Mouse (Mus musculus): ENCODE measurements at regions not wholly inside any gene's neighbourhood (a gene's known extent, or its start where the extent isn't known, plus 50 kb on each side); places are given as distances from the start of the nearest gene placed in this dataset.

GRCm38 (mm10) chr7:70698986-70699385, 332.5 kb upstream of the Nr2f2 start:
- DNase-seq (ENCODE audit: low spot score in 2 of 2), result no peak
- intact Hi-C loops (cut with DNase I), result no loop called here

DNA sequence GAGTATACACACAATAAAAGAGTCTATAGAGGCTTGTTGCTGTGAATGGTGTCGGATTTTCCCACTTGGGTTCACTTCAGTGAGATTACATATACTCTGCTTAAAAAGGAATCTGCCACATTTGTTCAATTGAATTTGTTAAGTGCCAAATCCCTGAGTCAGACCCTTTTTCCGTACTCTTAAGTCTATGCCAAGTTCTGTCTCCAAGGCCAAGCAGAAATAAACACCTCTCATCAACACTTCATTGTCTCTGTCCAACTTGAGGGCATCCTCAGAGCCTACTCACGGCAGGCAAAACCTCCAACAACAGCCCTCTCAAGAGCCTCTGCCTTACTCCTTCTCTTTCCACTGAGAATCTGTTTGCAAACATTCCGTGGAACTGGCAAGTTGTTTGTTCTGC, 325.6 kb upstream of the Nr2f2 start:
- DNase-seq (ENCODE audit: low spot score in 2 of 2), result no peak
- intact Hi-C loops (cut with DNase I), result no loop called here

- intact Hi-C loops (cut with DNase I), result no loop called here
- DNase-seq (ENCODE audit: low spot score in 2 of 2), result no peak
These were observed 324.3 kb upstream of the Nr2f2 start for GRCm38 (mm10) chr7:70690845-70691244.

GRCm38 (mm10) chr7:70669065-70669464, 302.5 kb upstream of the Nr2f2 start:
- DNase-seq (ENCODE audit: low spot score in 2 of 2), result no peak
- intact Hi-C loops (cut with DNase I), result no loop called here

- intact Hi-C loops (cut with DNase I), result no loop called here
- no peak for DNase-seq (ENCODE audit: low spot score in 2 of 2)
These were observed 293.6 kb upstream of the Nr2f2 start for GRCm38 (mm10) chr7:70660162-70660561.

- DNase-seq (ENCODE audit: low spot score in 2 of 2), result no peak
- intact Hi-C loops (cut with DNase I), result no loop called here
These were observed 283.3 kb upstream of the Nr2f2 start for GRCm38 (mm10) chr7:70649760-70650377.

- intact Hi-C loops (cut with DNase I), result no loop called here
These were observed 280.3 kb upstream of the Nr2f2 start for GRCm38 (mm10) chr7:70646801-70647200.

DNA sequence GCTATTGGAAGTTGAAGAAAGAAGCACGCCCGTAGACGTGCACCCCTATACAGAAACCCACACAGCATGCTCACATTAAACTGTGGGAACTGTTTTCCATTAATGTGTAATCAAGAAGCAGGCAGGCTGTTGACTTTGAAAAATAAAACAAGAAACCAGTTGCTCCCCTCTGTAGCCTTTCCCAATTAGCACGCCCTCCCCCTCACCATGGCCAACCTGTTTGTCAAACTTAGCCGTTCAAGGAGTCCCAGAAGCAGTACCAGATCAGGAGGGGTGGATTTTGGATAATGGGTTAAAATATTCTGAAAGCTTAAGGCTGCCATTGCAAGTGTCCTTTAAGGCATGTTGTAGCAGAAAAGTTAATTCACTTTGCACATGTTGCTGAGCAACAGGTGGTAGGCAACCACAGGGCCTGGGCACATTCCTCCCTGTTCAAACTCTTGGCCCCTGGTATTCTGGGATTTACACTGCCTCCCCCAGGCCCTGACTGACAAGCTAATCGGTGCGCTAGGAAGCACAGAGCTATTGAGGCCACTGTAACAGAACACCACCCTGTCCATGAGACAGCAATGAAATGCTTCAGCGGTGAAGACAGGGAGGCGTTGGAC, 277.3 kb upstream of the Nr2f2 start:
- intact Hi-C loops (cut with DNase I), result no loop called here
- DNase-seq (ENCODE audit: low spot score in 2 of 2), result no peak

More at GRCm38 (mm10) chr7:70646801-70647200, 280.3 kb upstream of the Nr2f2 start:
- DNase-seq (ENCODE audit: low spot score in 2 of 2), result no peak

DNA sequence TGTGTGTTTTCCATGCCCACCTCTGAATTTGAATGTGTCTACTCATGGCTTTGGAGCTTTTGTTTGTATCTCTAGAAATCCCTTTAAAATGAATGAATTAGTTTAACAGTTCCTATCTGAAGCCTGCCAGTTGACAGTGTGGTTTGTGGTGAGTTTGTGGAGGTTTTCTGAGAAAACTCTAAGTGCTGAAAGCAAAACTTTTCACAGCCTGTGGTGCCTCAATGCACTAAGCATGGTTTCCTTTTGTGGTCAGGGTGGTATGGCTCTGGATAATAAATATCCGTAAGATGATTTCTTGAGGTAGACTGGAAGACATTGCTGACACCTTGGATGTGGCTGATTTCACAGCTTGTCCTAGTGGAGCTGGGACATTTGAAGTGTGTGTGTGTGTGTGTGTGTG, 276.5 kb upstream of the Nr2f2 start:
- DNase-seq (ENCODE audit: low spot score in 2 of 2), result no peak

GRCm38 (mm10) chr7:70641217-70641616, 274.7 kb upstream of the Nr2f2 start:
- intact Hi-C loops (cut with DNase I), result no loop called here
- no peak for DNase-seq (ENCODE audit: low spot score in 2 of 2)

More for the DNA sequence above, 276.5 kb upstream of the Nr2f2 start:
- intact Hi-C loops (cut with DNase I), result no loop called here

- DNase-seq (ENCODE audit: low spot score in 2 of 2), result no peak
- intact Hi-C loops (cut with DNase I), result no loop called here
These were observed 274.0 kb upstream of the Nr2f2 start for GRCm38 (mm10) chr7:70640574-70640973.

DNA sequence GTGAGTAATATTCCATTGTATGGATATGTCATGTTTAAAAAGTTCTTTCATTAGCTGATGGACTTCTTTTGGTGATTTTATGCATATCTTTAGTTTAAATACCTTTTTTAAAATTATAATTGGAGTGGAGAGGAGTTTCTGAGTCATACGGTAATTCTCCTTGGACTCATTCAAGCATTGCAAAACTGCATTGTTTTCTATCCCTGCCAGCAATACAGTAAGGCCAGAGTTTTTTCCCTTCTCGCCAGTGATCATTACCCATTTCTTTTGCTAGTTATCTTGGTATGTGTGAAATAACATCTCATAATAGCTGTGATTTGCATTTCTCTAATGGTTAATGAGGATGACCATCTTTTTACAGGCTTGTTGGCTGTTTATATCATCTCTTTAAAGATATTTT, 271.6 kb upstream of the Nr2f2 start:
- intact Hi-C loops (cut with DNase I), result no loop called here
- no peak for DNase-seq (ENCODE audit: low spot score in 2 of 2)

DNA sequence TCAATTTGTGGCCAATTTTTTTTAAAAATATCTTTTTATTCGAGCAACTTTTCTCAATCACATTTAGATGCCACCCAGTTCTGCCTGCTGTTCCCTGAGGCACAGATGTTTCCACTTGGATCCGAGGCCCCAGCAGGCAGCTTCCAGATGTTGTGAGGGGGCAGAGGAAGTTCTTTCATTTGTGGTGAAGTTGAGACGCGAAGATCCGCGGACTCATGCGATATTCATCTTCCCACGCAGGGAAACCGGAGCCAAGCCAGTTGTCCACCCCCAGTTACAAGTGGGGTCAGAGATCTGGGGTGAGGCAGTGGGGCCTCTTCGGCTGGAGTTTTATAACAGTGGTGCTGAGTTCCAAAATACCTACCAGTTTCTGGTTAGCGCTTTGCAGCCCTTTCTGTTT, 267.5 kb upstream of the Nr2f2 start:
- DNase-seq (ENCODE audit: low spot score in 2 of 2), result no peak
- intact Hi-C loops (cut with DNase I), result no loop called here

- intact Hi-C loops (cut with DNase I), result no loop called here
- no peak for DNase-seq (ENCODE audit: low spot score in 2 of 2)
These were observed 267.0 kb upstream of the Nr2f2 start for GRCm38 (mm10) chr7:70633577-70633976.

DNA sequence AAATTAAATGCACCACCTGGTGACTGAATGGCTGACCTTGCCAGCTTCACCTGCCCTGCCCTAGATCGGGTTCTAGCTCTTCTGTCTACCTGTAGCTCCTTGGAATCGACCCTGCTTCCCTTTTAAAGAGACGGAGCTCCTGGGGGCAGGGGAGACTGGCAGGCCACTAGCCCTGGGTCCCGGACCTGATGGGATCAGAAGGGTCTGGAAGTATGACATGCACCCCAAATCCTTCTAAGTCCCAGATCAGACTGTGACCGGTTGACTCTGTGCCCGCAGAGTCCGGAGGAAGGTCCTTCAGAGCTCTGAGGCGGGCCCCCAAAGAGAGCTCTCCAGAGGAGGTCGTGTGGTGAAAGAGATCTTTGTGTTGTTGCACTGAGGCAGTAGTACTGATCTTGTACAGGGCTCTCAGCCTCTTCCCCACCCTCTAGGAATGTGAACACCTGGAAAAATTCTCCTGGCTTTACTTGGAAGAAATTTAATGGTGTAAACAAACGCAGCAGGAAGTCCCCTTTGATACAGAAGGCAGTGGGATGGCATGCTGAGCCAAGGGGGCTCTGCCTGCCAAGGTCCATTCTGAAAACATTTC, 259.2 kb upstream of the Nr2f2 start:
- intact Hi-C loops (cut with DNase I), result no loop called here
- no peak for DNase-seq (ENCODE audit: low spot score in 2 of 2)

DNA sequence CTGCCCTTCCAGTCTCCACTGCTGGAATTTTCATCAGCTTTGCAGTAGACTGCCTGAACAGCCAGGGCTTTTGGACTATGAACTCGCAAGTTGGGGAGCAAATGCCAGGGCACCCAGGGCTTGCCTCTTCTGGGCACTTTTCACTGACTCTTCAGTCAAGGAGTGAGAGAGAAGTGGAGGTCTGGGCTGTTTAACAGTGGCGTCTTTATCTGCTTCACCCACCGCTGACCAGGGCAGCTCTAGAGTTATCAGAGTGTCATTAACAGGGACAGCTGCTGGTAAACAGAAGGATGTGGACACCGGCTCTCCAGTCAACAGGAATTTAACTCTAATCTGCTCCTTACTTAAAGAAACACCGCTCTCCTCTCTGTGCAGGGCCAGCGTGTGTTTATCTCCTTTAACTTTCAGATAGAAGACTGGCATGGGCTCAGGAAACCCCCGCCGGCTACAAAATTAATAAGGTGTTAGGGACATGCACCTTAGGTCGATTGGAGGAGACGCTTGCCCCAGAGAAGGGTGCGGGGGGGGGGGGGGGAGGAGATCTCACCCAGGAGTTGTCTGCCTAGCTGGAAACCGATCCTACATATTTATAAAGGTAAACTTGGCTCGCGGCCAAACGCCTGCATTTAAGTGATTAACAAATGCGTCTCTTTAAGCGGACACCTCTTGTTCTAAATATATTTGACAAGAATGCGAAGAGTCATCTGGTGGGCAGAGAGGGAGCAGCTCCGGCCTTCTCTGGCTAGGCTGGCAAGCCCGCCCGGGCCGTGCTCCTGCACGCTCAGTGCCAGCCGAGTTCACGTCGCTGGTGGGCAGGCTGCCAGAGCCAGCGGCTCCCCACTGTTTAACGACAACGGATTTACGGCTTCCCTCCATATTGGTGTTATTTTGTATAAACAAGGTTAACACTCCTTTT, 258.4 kb upstream of the Nr2f2 start:
- DNase-seq (ENCODE audit: low spot score in 2 of 2), result no peak
- intact Hi-C loops (cut with DNase I), result no loop called here

DNA sequence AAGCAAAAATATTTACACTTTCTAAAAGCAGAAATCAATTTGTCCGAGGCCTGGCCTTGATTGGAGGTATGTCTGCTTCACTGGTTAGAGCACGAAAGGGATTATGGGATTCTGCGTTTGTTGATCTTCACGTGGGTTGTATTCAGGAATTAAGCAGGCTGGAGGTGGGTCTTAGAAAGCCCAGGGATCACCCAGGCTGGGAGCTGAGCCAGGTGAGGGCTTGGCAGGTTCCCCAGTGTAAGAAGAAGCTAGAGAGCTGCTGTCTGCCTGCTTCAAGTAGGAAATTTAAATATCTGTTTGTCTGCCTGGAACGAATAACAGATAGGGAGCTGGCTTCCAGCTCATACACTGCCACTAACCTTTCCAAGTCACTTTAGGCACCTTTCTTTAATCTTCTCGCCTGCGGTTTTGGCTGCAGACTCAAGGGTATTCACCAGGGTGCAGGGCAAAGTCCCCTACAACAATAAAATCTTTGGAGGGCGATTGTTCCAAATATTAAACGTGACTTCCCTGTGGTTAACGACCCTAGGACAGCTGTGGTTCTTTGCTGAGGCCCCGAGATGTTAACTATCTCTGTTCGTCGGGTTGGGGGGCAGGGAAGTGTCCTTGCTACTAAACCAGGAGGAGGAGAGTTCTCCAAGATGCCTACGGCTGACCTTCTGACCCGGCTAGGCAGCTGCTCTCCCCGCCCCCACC, 257.6 kb upstream of the Nr2f2 start:
- no peak for DNase-seq (ENCODE audit: low spot score in 2 of 2)
- intact Hi-C loops (cut with DNase I), result no loop called here

DNA sequence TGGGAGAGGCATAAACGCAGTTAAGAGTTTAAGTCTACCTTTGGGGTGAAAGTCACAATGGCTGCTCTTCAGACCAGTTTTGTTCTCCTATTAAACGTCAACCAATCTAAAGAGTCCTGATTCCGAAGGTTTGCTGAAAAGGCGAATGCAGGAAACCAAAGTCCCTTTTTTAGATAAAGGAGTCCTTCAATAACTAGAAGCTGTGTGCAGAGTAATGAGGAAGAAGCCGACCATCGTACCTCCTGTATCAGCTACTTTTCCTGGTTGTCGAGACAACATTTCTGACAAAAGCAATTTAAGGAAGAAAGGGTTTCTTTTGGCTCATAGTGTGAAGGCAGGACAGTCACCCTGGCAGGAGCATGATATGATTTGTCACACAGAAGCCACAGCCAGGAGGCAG, 252.9 kb upstream of the Nr2f2 start:
- no peak for DNase-seq (ENCODE audit: low spot score in 2 of 2)
- intact Hi-C loops (cut with DNase I), result no loop called here

GRCm38 (mm10) chr7:70618270-70618669, 251.7 kb upstream of the Nr2f2 start:
- intact Hi-C loops (cut with DNase I), result no loop called here
- no peak for DNase-seq (ENCODE audit: low spot score in 2 of 2)

DNA sequence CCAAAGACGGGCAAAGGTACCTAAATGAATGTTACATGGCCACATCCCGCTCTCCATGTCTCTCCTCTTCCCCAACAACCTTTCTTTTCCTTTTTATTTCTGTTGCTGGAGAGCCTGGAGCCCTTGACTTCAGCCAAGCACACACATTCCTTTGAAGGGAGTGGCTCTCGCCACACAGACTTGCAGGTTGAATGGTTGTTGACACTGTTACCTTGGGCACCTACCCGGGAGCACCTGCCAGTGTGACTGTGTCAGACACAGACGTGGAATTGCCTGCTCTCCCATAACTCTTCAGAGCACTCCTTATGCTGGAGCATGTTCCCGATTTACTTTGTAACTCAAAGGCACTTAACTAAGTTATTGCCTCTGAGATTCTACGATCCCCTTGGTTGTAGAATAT, 240.0 kb upstream of the Nr2f2 start:
- intact Hi-C loops (cut with DNase I), result no loop called here

More for the DNA sequence above, 240.0 kb upstream of the Nr2f2 start:
- DNase-seq (ENCODE audit: low spot score in 2 of 2), result no peak
